Mouse (Mus musculus) liver, postnatal 0 days (tissue): ENCODE measurements around the gene Bpifa1. TPM values are rescaled to one million over a fixed set of nuclear protein-coding genes. Genes with fewer than 3 reads are reported as not detected.

Experiments used
- ATAC-seq: fragments of 200-750 bp; cut with Nextera tagmentation; 2 replicates; pipeline ENCODE4 v1.8.0; 2017; ENCODE audit warnings: mild to moderate bottlenecking, moderate library complexity
- DNase-seq: peaks from one replicate; pipeline ENCODE4 v3.0.0-alpha.2; 2016
- H3K27ac ChIP-seq: fragments of 300-500 bp; sonication (generic); 2 replicates; pipeline ENCODE4 v1.5.1; 2014; ENCODE audit warnings: antibody characterized with exemption, moderate library complexity, mild to moderate bottlenecking, low read depth
- H3K27me3 ChIP-seq: fragments of 300-500 bp; sonication (generic); 2 replicates; pipeline ENCODE4 v1.6.1; 2014; ENCODE audit warnings: low read length, control low read depth, mixed read lengths; ENCODE audit not compliant: insufficient read depth
- H3K36me3 ChIP-seq: fragments of 300-500 bp; sonication (generic); replicated peaks from 2 replicates; pipeline ENCODE4 v1.6.1; 2014; ENCODE audit warnings: mild to moderate bottlenecking, control low read depth, low read length, moderate library complexity, mixed read lengths; ENCODE audit not compliant: insufficient read depth
- H3K4me1 ChIP-seq: fragments of 300-500 bp; sonication (generic); 2 replicates; pipeline ENCODE4 v1.6.1; 2014; ENCODE audit warnings: antibody characterized with exemption, mild to moderate bottlenecking, control low read depth; ENCODE audit not compliant: insufficient read depth
- H3K4me2 ChIP-seq: fragments of 300-500 bp; sonication (generic); 2 replicates; pipeline ENCODE4 v1.6.1; 2014; ENCODE audit warnings: low read depth, mild to moderate bottlenecking, low read length, moderate library complexity, mixed read lengths
- H3K4me3 ChIP-seq: fragments of 300-500 bp; sonication (generic); 2 replicates; pipeline ENCODE4 v1.5.1; 2014; ENCODE audit warnings: low read depth, low read length
- H3K9ac ChIP-seq: fragments of 300-500 bp; sonication (generic); replicated peaks from 2 replicates; pipeline ENCODE4 v1.6.1; 2014; ENCODE audit warnings: mild to moderate bottlenecking, moderate library complexity
- H3K9me3 ChIP-seq: fragments of 300-500 bp; sonication (generic); 2 replicates; pipeline ENCODE4 v1.6.1; 2016; ENCODE audit warnings: mild to moderate bottlenecking, control low read depth, low read length, mixed read lengths
- CTCF ChIP-seq: sonication (generic); IDR thresholded peaks from 2 replicates; pipeline ENCODE4 v1.5.1; 2016; ENCODE audit warnings: antibody characterized with exemption, low read depth
- EP300 ChIP-seq: IDR thresholded peaks from 2 replicates; pipeline ENCODE4 v1.6.1; 2016; ENCODE audit warnings: antibody characterized with exemption, low read depth, mild to moderate bottlenecking
- WGBS: fragments of 180-500 bp; shearing (Covaris S2); extraction: QIAGEN DNeasy Blood & Tissue Kit; methylation state at CpG from one replicate; pipeline ENCODE4 v1.1.7; 2014; ENCODE audit not compliant: insufficient replicate concordance; 5-methylcytosine and 5-hydroxymethylcytosine counted together
- polyA plus RNA-seq: library from polyadenylated mRNA; unstranded; fragments of >200 nt; fragmentation: Nextera tagmentation; extraction: Ambion mirVana; gene quantifications from 2 replicates; pipeline ENCODE4 v1.2.1, GENCODE M21; 2015

The Bpifa1 gene
- polyA plus RNA-seq, 1 experiment from 2014 or later = not detected

GRCm38 (mm10) chr2:154193071-154193470 lies 50.4 kb downstream of the Bpifa1 start:
- H3K27ac ChIP-seq = no peak overlapping the region
- H3K4me3 ChIP-seq = no peak overlapping the region
- H3K4me1 ChIP-seq = 0 out of 2 replicates have a peak, but pooled peaks cover 3% of the 10 kb centered on the region
- H3K9me3 ChIP-seq = no peaks in the 10 kb centered on the region
- no peak overlapping the region for H3K4me2 ChIP-seq
- whole genome bisulfite sequencing = 76% methylated on average over 4 of the region's 4 CpGs
- ATAC-seq (no peak), DNase-seq (no peak)
- TF ChIP-seq EP300 (no peak), CTCF (no peak)
- H3K36me3 ChIP-seq = no peaks in the 10 kb centered on the region
- no peak overlapping the region for H3K9ac ChIP-seq
- no peaks in the 10 kb centered on the region for H3K27me3 ChIP-seq

GRCm38 (mm10) chr2:154193994-154194504 lies 51.4 kb downstream of the Bpifa1 start:
- Histone ChIP-seq H3K36me3 (no peaks in the 10 kb centered on the region), H3K27ac (no peak overlapping the region), H3K4me3 (no peak overlapping the region), H3K4me1 (0 out of 2 replicates have a peak, but pooled peaks cover 3% of the 10 kb centered on the region), H3K9me3 (no peaks in the 10 kb centered on the region), H3K27me3 (no peaks in the 10 kb centered on the region), H3K4me2 (no peak overlapping the region), H3K9ac (no peak overlapping the region)
- no peak for DNase-seq
- TF ChIP-seq CTCF (no peak), EP300 (no peak)
- WGBS = 62% methylated on average over 5 of the region's 5 CpGs
- ATAC-seq = no peak

- H3K27ac ChIP-seq = no peak overlapping the region
- H3K9me3 ChIP-seq = no peaks in the 10 kb centered on the region
- ATAC-seq (no peak), DNase-seq (no peak)
- TF ChIP-seq EP300 = no peak
- no peaks in the 10 kb centered on the region for H3K4me1 ChIP-seq
- H3K9ac ChIP-seq = no peak overlapping the region
- H3K27me3 ChIP-seq = no peaks in the 10 kb centered on the region
- H3K36me3 ChIP-seq = no peaks in the 10 kb centered on the region
- H3K4me3 ChIP-seq = no peak overlapping the region
- no peak overlapping the region for H3K4me2 ChIP-seq
- 79% methylated on average over 9 of the region's 9 CpGs for WGBS
Measured at GRCm38 (mm10) chr2:154197036-154197435, 54.4 kb downstream of the Bpifa1 start.

Other genes starting within 250 kb of the Bpifa1 start
- not detected in 2 replicates for gene Bpifb6, start 242.5 kb upstream of the Bpifa1 start, polyA plus RNA-seq
- 0.08 TPM in 1 of 2 replicates, not detected in the other for gene Bpifb3, start 224.7 kb upstream of the Bpifa1 start, polyA plus RNA-seq
- gene Bpifb4, start 204.7 kb upstream of the Bpifa1 start, polyA plus RNA-seq = not detected in 2 replicates
- gene Bpifa6, start 167.9 kb upstream of the Bpifa1 start, polyA plus RNA-seq = not detected in 2 replicates
- not detected in 2 replicates for gene Bpifa2, start 134.6 kb upstream of the Bpifa1 start, polyA plus RNA-seq
- gene Bpifa3, start 12.5 kb upstream of the Bpifa1 start, polyA plus RNA-seq = not detected in 2 replicates
- not detected in 2 replicates for gene Bpifa5, start 19.7 kb downstream of the Bpifa1 start, polyA plus RNA-seq
- gene Bpifb1, start 47.9 kb downstream of the Bpifa1 start, polyA plus RNA-seq = 0.16 and 0.27 TPM in 2 replicates
- gene Bpifb5, start 80.9 kb downstream of the Bpifa1 start, polyA plus RNA-seq = not detected in 2 replicates
- gene Bpifb9a, start 115.0 kb downstream of the Bpifa1 start, polyA plus RNA-seq = not detected in 2 replicates
- not detected in 2 replicates for gene Bpifb9b, start 164.3 kb downstream of the Bpifa1 start, polyA plus RNA-seq
- 5.1 and 23.7 TPM in 2 replicates for gene Cdk5rap1, start 230.1 kb downstream of the Bpifa1 start, polyA plus RNA-seq